Mouse (Mus musculus) heart, postnatal 0 days (tissue): ENCODE data around the gene Rtraf.

Experiments used
- CTCF ChIP-seq: IDR thresholded peaks from 2 replicates; pipeline ENCODE4 v1.5.1; 2016; ENCODE audit warnings: antibody characterized with exemption, control low read depth, low read depth
- EP300 ChIP-seq: IDR thresholded peaks from 2 replicates; pipeline ENCODE4 v1.6.1; 2016; ENCODE audit warnings: antibody characterized with exemption, low read depth

DNA sequence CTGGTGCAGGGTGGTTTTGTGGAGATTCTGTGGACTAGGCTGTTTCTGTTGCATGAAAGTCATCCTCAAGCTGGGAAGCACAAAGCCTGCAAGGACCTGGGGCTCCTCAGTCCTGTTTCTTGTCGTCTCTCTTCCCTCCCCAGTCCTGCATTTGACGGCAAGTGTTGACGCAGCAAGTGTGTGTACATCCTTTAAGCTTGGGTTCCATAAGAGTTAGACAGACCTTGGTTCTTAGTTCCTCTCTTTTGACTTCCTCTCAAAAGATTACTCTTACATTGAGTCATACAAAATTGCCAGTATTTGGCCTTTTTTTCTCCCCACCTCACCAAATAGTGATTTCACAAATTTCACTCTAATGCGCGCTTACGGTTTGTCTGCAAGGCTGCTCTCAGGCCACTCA is 46.3 kb downstream of the Rtraf start:
- TF ChIP-seq EP300: no peak
- no peak for TF ChIP-seq CTCF
